Mouse (Mus musculus) spleen, adult 2 months (tissue): ENCODE data around the gene Map4k3.

Source experiments
- CTCF ChIP-seq: fragments of 200-500 bp; IDR thresholded peaks from 2 replicates; pipeline ENCODE4 v1.5.1; 2011; ENCODE audit warnings: mild to moderate bottlenecking, inconsistent platforms; ENCODE audit not compliant: insufficient read depth, insufficient read length, insufficient replicate concordance; ENCODE audit errors: extremely low read depth
- POLR2A ChIP-seq: fragments of 200-500 bp; IDR thresholded peaks from 2 replicates; pipeline ENCODE4 v1.6.1; 2011; ENCODE audit warnings: low read depth, low read length, inconsistent platforms

GRCm38 (mm10) chr17:80693707-80694106, 34.6 kb downstream of the Map4k3 start:
- no peak for TF ChIP-seq CTCF
- no peak for TF ChIP-seq POLR2A
